Mouse (Mus musculus): ENCODE data around the gene Ctf2.

Ctf2 gene

GRCm38 (mm10) chr7:127685304-127686018 is 46.5 kb downstream of the Ctf2 start:
- no peak for DNase-seq (ENCODE audit: low spot score in 2 of 2)

DNA sequence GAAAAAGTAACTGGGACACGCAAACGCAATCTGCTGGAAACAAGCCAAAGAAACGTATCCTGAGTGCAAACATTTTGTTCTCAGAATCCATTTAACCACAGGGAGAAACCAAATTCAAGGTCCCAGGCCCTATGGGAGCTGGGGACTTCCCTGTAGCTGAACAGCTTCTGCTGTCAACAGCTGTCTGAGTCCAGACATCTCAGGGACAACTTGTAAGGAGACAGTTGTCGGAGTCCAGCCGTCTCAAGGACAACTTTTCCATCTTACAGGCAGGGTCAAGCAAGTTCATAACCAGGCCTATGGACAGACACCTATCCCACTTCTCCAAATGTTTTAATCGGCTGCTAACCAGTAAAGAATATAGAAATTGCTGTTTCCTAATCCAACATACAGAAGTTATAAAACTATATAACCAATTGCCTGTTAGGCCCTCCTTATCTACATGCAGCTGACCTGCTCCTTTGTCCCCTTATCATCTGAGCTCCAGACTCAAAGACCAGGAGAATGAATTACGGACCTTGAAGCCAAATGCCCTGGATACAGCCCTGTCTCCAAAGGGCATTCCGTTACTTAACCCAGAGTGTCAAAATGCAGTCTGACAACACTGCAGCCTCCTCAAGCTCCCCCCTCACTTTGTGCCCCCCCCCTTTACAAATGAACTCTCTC is 49.9 kb downstream of the Ctf2 start:
- no peak for DNase-seq (ENCODE audit: low spot score in 2 of 2)

DNA sequence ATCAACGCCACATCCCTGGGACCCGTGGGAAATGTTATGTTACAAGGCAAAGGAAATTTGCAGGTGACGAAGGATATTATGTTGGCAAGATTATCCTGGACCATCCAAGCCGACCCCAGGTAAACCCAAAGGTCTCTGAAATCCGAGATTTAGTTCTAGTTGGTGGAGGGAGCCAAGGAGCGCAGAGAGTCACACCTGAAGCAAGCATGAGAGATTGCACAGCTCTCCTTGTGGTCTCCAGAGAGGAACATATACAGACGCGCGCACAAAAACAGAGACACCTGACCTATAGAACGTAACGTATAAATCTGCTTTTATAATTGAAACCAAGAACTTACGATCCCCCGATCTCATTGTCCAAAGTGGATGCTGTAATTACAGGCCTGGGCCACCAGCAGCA is 51.4 kb downstream of the Ctf2 start:
- DNase-seq (ENCODE audit: low spot score in 2 of 2): no peak

DNA sequence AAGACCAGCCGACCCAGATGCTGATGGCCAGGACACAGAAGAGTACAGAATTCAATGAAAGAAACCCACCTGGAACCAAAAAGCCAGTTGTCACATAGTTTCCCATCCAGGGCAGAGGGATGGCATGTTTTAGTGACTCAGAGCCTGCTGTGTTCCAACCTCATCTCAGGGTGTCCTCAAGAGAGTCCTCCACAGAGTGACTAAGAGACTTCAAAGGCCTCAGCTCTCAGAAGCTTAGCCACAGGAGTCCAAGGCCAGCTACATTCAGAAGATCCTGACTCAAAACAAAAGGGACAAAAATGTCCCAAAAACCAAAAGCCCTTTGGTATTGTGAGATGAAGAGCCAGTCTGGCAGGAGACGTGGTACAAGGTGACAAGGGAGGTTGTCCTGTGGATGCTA is 53.2 kb downstream of the Ctf2 start:
- no peak for DNase-seq (ENCODE audit: low spot score in 2 of 2)

GRCm38 (mm10) chr7:127677609-127678008 is 54.4 kb downstream of the Ctf2 start:
- DNase-seq (ENCODE audit: low spot score in 2 of 2): no peak

DNA sequence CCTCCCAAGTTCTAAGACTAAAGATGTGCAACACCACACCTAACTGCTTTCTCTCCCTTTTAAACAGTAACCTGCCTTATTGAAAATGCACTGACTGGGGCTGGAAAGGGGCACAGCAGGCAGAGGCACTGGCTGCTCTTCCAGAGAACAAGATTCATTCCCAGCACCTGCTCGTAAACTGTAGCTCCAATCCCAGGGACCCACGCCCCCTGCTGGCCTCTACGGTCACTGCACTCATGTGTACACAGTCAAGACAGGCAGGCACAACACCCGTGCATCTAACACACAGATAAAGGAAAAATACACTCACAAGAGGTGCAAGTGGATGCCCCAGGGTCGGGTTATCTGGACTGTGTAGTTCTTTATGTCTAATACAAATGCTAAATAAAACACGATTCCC is 54.9 kb downstream of the Ctf2 start:
- DNase-seq (ENCODE audit: low spot score in 2 of 2): peak; percentile 47 to 67

DNA sequence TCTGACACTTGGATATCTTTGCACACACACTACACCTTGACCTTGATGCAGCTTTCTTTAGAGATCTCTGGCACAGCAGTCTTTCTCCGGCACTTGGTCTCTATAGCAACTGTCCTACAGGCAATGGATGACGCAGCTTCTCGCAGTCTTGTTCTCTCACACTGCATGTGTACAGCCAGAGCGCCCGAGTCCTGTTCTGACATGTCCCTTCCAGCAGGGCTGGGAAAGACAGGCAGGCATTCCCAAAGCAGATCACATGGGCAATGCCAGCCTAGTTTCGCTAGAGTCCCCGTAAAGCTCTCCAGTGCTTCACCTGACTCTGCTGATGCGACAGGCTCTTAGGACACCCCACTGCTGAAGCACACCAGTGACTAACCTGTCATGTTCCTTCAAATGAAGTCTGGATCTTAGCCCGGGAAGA is 56.6 kb downstream of the Ctf2 start:
- no peak for DNase-seq (ENCODE audit: low spot score in 2 of 2)

GRCm38 (mm10) chr7:127674977-127675376 is 57.0 kb downstream of the Ctf2 start:
- DNase-seq (ENCODE audit: low spot score in 2 of 2): peak; percentile 58 to 80

GRCm38 (mm10) chr7:127672776-127673175 is 59.2 kb downstream of the Ctf2 start:
- DNase-seq (ENCODE audit: low spot score in 2 of 2): no peak

GRCm38 (mm10) chr7:127671880-127672774 is 59.8 kb downstream of the Ctf2 start:
- no peak for DNase-seq (ENCODE audit: low spot score in 2 of 2)

Data from spleen, postnatal 14 days (tissue).